Mouse (Mus musculus) left cerebral cortex, postnatal 36 days (tissue): ENCODE measurements around the gene Bag5. TPM values are rescaled to one million over a fixed set of nuclear protein-coding genes. Genes with fewer than 3 reads are reported as not detected.
"Not testable (repeated sequence)": the region's sequence is repeated elsewhere in the genome, so short reads cannot be mapped to it uniquely, and the experiment has no call there.

Experiments used
- DNase-seq, 2 experiments: peaks; one replicate each; pipeline ENCODE4 v3.0.0; 2021 to 2022; ENCODE audit warnings: low spot score in 2 of 2, mixed read lengths in 1 of 2
- intact Hi-C: fragments of 180-260 bp; cut with DNase I; formaldehyde crosslinking; loops from one replicate; pipeline ENCODE4 v1.15.1; 2025
- total RNA-seq, 2 experiments: library from RNA; stranded (reverse); gene quantifications; 2 replicates each; pipeline ENCODE4 v1.2.3; 2021

Bag5 gene
- total RNA-seq, 2 experiments from 2014 or later = 57.0 to 57.8 TPM

DNA sequence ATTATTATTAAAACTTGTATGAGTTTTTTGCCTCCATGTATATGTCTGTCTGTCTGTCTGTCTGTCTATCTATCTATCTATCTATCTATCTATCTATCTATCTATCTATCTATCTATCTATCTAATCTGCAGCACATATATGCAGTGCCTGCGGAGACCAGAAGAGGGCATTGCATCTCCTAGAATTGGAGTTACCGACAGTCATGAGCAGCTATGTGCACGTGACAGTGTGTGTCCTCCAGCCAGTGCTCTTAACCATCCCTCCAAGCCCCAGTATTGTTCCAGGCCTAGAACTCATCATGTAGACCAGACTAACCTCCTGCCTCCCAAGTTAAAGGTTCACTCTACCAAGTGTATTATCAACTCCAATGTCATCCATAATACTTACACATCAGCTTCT lies 25.7 kb upstream of the Bag5 start:
- no peak for DNase-seq
- intact Hi-C loops = no loop called here

DNA sequence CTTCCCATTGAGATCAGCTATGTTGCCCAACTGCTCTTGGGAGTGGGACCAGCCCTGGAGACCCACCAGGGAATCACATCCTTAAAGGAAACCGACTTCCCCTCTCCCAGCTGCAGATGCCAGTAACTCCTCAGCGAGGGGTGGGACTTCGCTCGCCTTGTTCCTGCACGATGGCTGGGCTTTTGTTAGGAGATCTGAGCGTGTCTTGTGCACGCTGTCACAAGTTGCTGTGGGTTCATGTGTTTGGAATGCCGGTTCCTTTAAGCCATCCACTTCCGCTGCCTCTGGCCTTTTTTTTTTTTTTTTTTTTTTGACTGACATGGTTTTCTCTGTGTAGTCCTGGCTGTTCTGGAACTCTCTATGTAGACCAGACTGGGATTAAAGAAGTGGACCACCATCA lies 24.3 kb upstream of the Bag5 start:
- intact Hi-C loops = no loop called here
- no peak for DNase-seq

DNA sequence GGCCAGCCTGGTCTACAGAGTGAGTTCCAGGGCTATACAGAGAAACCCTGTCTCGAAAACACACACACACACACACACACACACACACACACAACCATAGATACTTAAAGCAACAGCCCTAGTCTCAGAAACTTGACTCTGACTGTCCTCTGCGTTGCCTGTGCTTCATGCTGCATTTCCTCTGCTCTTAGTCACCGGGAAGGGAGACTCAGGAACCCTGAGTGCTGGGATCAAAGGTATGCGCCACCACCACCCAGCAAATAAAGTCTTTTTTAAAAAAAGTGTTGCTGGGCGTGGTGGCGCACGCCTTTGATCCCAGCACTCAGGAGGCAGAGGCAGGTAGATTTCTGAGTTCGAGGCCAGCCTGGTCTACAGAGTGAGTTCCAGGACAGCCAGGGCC lies 23.6 kb upstream of the Bag5 start:
- DNase-seq, intact Hi-C loops: not testable (repeated sequence)

DNA sequence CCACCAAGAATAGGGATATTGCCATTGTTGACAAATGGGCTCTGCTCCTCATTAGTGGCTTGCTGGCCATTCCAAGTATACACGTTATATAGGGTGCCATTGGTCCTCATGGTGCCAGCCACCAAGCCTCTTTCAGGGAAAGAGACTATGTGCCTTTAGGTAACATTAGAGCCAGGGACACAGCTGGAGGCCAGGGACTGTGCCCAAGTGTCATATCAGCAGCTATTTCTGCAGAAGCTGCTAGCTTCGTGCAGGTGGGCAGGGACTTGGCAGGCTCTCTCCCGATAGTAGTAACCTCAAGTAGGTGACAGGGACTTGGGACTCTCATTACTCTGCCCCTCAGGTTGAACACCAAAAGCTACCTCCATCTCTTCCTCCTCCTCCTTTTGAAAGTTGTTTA lies 21.9 kb upstream of the Bag5 start:
- intact Hi-C loops = no loop called here
- no peak for DNase-seq

DNA sequence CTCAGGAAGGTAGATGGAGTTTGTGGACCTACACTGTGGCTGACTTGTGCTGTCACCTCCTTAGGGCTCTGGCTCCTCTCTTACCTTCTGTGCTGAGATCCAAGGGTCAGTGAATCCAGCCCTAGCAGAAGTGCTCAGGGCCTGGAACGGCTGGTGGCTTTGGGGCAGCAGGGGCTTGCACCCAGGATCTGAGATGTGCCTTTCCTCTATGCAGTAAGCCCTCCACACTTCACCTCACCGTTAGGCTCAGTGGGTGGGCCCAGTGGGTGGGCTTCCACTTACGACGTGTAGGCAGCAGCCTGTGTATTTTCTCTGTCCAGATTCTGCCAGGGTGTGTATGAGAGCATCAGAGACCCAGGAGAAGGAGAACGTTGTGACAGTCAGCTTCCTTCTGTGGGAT lies 19.9 kb upstream of the Bag5 start:
- intact Hi-C loops = loop anchor here (2.0 kb wide), 1 partner anchor 64 kb away; no protein-coding TSS in a partner anchor
- no peak for DNase-seq

DNA sequence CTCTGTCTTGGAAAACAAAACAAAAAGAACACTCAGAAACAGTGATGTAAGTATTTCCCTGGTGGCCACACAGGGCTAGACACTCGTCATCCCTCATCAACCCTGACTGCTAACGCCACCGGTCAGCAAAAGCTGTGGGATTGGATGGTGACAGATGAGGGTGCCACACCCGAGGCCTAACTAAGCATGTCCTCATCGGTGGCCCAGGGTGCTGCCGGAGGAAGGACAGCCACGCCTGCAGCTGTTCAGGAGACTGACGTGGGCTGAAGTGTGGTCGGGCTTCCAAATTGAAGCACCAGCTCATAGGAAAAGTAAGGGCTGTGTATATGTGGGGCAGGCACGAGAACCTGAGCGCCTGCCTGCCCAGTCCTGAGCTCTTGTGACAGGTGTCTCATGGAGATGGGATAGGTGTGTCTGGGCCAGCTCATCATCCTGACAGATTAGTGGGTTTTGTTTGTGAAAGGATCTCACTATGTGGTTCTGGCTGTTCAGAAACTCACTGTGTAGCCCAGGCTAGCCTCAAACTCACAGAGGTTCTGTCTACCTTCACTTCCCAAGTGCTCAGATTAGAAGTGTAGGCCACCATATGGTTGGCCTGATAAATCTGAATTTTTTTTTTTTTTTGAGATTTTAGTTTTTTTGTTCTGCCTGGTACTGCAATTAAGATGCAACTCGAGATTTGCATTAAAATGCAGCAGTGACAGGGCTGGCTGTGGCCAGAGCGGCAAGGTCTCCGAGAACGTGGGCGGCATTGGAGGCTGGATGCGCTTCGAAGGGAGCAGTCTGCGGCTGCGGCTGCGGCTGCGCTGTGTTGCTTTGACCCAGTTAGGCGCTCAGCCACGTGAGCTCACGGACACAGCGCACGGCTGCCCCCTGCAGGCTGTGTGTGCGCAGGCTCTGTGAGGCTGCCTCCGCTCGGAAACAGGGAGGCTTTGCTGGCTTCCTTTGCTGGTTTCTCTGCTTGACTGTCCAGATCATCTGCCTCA lies 19.1 kb upstream of the Bag5 start:
- DNase-seq = peak; percentile 87 to 90
- intact Hi-C loops = loop anchor here (2.0 kb wide), 1 partner anchor 63 kb away; no protein-coding TSS in a partner anchor

DNA sequence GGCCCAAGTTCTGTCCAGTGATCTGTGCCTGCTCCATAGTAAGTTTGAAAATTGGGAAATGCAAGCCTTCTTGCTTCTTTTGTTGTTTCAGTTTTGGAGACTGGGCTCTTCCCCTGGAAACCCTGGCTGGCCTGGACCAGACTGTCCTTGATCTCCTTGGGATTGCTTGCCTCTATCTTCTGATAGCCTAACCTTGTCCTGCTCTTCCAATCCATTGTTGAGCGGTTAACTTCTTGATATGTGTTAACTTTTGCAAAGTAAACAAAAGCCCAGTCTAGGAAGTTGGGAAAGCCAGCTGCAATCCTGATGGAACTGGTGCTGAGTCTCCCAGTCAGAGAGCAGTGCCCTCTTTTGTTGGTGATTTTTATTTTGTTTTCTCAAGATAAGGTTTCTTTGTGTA lies 14.9 kb upstream of the Bag5 start:
- intact Hi-C loops = no loop called here
- DNase-seq = no peak

DNA sequence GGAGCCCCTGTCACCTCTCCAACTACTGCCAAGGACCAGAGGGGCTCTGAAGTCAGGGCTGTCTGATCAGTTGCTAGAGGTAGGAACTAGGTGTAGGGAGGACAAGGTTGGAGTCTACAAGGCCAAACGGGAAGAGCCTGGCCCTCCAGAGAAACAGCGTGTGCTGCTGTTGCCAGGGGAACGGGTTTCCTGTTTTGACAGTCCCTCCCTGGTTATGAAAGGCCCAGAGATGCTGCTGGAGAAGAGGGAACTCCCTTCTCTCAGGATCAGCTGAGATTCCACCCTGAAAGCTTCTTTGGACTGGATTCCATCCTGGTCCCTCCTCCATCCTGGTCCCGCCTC lies 13.0 kb upstream of the Bag5 start:
- intact Hi-C loops = no loop called here
- peak; percentile 68 to 69 for DNase-seq

DNA sequence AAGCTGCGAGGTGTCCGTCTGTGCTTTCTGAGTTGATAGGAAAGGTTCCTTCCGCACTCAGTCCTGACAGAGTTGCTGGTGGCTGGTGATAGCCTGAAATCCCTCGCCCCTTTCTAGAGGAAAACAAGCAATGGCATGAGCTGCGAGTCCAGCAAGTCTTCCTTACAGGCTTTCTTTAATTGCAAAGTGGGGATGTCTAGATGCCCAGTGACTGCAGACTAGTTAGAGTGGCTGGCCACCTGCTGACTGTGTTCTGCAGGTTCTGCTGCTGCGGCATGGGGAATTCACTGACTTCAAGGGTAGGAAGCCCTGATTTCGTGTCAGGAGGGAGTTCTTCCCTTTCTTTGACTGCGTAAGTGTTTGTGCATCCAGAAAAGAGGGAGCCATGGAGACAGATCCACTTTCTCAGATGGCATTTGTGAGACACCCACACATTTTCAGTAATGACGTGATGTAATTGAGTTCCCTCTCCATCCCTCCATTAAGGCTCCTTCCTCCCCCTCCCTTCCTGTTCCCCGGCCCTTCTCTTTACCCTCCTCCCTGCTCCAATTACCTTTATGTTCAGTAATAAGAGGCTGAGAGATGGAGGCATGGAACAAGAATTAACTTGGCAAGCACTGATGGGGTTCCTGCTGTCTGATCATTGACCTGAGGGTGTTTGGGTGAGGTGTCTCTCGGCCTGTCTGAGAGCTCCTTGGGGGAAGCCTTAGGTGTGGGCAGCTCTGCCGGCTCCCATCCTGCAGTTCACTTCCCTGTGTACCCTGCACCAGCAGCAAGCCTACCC lies 12.5 kb upstream of the Bag5 start:
- intact Hi-C loops = no loop called here

DNA sequence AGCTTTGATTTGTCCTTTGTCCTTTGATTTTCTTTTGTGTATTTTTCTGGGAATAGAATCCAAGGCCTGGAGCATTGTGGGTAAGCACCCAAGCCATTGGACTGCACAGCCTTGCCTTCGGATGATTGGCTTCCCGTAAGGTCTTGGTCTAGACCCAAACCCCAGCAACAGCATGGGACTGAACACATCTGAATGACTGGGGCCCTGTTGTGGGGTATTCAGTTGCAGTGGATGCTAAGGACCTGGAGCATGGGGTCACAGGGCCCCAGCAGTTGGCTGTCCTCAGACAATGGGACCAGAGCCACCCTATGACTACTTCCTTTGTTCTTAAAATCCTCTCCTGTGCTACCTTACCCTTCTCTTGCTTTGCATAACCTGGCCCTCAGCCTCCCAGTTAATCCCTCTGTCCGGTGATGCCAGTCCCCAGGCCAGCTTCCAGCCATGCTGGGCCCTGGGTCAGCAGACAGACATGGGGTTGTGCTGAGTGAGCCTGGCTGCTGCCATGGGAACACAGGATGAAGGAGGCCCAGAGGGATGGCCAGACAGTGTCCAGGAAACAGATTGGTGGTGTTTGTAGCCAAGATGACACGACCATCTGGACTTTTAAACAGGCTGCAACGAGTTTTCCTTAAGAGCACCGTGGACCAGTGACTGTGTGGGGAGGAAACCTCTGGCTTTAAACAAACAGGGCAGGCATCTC lies 11.7 kb upstream of the Bag5 start:
- intact Hi-C loops = no loop called here
- no peak for DNase-seq

More for the DNA sequence above, 12.5 kb upstream of the Bag5 start:
- DNase-seq = peak; percentile 50 to 60

DNA sequence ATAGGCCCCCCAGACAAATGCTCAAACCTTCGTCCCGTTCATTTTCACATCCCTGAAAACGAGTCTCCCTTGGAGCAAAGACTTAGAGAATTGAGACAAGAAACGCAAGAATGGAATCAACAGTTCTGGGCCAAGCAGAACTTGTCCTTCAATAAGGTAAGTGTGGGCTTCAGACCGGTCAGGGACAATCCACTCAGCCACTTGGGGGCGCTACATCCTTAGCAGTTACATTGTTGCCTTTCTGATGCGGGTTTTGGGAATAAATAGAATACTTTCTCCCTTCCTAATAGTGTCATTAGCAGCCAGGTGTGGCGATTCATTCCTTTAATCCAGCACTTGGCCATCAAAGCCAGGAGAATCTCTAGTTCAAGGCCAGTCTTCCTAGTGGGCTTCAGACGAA lies 9.6 kb upstream of the Bag5 start:
- intact Hi-C loops = no loop called here
- no peak for DNase-seq

DNA sequence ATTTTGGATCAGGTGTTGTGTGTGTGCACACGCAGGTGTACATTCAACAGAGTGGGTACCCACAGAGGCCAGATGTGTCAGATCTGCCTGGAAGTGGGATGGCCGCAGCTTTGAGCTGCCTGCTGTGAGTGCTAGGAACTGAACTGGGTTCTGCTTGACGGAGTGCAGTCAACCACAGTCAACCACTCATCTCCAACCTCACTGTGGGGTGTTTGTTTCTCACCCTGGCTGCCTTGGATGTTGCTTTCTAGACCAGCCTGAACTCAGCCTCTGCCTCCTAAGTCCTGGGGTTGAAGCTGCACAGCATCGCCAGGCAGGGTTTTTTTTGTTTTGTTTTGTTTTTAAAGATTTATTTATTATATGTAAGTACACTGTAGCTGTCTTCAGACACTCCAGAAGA lies 7.2 kb upstream of the Bag5 start:
- intact Hi-C loops = no loop called here
- DNase-seq = no peak

DNA sequence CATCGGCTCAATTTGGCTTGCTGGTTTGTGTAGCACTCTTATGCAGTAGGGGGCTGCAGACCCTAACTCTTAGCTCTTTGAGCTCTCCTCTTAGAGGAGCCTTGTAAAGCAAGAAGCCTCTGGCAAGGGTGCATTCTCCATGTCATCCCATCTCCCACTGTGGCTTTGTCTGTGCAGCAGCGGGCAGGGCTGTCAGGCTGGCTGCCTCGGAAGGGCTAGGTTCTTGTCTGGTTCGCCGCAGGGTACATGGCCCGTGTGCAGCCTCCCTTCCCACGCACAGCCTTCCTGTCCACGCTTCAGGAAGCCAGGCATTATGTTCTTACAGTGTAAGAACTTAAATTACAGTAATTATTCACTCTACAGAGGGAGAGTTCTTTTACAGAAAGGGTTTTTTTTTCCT lies 5.6 kb upstream of the Bag5 start:
- peak in 1 of 2 experiments; percentile 27 for DNase-seq
- intact Hi-C loops = no loop called here

DNA sequence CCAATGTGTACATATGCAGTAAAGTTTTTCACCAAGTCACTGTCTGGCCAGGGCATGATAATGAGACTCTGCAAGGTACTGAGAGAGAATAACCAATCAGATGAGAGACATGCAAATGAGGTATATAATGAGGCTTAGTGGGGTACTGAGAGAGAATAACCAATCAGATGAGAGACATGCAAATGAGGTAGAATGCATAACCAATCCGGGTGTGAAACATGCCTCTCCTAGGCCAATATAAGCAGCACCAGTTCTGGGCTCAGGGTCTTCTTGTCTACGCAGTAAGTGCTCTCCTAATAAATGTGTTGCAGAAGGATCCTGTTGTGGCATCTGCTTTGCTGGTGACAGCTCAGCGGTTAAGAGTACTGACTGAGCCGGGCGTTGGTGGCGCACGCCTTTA lies 3.4 kb upstream of the Bag5 start:
- no peak for DNase-seq
- intact Hi-C loops = no loop called here

DNA sequence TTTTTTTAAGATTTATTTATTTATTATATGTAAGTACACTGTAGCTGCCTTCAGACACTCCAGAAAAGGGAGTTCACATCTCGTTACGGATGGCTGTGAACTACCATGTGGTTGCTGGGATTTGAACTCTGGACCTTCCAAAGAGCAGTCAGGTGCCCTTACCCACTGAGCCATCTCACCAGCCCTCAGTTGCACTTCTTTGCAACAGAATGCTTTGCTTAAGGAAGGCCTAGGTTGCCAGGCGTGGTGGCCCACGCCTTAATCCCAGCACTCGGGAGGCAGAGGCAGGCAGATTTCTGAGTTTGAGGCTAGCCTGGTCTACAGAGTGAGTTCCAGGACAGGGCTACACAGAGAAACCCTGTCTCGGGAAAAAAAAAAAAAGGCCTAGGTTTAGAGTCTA lies 823 bp upstream of the Bag5 start:
- intact Hi-C loops = loop anchor here (5.0 kb wide), 1 partner anchor 47 kb away; no protein-coding TSS in a partner anchor

DNA sequence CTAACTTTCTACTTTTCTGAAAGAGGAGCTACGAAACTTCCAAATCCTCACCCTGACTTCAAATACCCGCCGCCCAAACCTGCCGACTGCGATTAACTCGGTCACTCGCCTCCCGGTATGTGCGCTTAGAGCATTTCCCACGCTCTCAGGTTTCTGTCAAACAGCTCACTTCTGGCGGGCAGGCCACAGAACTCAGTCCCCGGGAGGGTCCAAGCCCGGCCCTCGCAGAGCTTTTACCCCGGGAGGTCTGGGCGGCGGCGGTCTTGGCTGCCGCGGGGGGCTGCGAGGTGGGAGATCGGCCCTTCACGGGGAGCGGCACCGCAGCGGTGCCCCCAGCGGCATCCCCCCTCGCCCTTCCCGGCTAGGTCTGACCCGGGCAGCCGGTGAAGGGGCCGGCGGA lies 581 bp downstream of the Bag5 start:
- DNase-seq = peak in 1 of 2 experiments; percentile 38
- intact Hi-C loops = loop anchor here (5.0 kb wide), 1 partner anchor 45 kb away; no protein-coding TSS in a partner anchor

More for the DNA sequence above, 823 bp upstream of the Bag5 start:
- not testable (repeated sequence) for DNase-seq

DNA sequence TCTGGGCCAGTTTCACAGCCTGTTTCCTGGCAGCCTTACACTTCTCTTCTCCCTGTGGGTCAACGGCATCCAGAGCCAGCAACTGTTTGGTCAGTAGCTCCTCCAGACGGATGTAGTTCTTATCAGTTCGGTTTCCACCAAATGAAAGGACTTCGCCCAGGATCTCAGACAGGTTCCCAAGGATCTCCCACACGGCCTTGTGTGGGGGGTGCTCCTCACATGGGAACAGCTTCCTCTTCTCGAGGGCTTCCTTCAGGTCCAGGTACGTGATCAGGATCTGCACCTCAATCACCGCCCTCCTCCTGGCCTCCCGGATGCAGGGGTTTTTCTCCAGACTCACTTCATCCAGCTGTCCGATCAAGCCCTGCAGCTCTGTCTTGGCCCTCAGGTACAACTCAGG lies 3.0 kb downstream of the Bag5 start:
- no peak for DNase-seq
- intact Hi-C loops = loop anchor here (5.0 kb wide), 1 partner anchor 43 kb away; no protein-coding TSS in a partner anchor

DNA sequence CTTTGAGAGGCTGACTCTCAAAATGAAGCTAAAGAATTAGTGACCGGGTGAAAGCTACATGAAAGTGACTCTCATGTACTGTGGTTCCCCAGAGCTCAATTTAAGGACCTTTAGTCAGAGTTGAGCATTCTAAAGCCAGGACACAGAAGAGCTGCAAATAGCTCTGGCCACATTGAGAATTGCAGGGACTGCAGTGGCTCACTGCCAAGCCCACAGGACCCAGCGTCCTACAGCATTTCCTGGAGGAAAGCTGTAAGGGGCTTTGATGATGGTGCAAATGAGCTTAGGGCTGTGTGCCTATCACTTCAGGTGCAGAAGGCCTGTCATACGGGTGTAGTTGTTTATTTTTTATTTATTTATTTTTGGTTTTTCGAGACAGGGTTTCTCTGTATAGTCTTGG lies 4.9 kb downstream of the Bag5 start:
- intact Hi-C loops = no loop called here
- DNase-seq = no peak

DNA sequence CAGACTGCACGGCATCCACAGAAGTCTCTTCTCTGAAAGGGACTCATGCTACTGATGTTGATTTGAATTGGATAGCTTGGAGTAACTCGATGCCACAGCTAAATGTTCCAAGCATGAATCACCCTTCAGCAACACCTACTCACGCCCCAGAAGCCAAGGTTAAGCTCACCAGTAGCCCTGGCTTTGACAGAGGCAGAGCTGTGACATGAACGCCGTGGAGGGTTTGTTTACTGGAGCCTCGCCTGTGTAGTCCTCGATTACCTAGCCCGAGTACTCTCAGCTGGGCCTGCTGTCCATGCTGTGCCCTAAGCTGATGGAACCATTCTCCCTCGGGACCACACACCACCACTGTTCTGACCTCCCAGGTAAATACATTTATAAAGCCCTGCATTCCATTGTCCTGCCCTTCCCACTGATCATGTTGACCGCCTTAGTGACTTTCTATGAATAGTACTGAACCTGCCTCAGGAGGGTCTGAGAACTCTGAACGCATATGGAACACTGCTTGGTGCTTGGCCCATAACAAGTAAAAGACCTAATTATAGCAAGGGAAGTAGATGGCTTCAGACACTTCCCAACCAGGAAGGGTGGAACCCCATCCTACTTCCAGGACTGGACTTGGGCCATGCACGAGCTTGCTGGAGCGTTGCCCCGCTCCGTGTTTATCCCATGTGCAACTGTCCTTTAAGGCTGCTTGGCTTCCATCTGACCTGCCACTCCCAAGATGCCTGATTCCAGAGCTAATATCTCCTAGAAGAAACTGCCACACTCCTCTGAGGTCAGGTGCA lies 7.7 kb downstream of the Bag5 start:
- DNase-seq = no peak
- intact Hi-C loops = no loop called here
